Mouse (Mus musculus) thymus, adult 2 months (tissue): ENCODE measurements around the gene Eomes. TPM values are rescaled to one million over a fixed set of nuclear protein-coding genes. Genes with fewer than 3 reads are reported as not detected.

Experiments used
- DNase-seq: peaks from one replicate; pipeline ENCODE4 v3.0.0; 2021
- H3K27ac ChIP-seq: fragments of 200-500 bp; 2 replicates; pipeline ENCODE4 v1.5.1; 2012; ENCODE audit warnings: low read length, control low read depth; ENCODE audit not compliant: control insufficient read depth, insufficient read depth
- H3K27me3 ChIP-seq: fragments of 200-500 bp; 2 replicates; pipeline ENCODE4 v1.6.1; 2012; ENCODE audit warnings: mild to moderate bottlenecking, low read length, moderate library complexity, mixed read lengths; ENCODE audit not compliant: control insufficient read depth, insufficient read depth
- H3K36me3 ChIP-seq: fragments of 200-500 bp; 2 replicates; pipeline ENCODE4 v1.6.1; 2012; ENCODE audit warnings: mild to moderate bottlenecking, low read length, moderate library complexity; ENCODE audit not compliant: control insufficient read depth, insufficient read depth
- H3K4me1 ChIP-seq: fragments of 200-500 bp; replicated peaks from 2 replicates; pipeline ENCODE4 v1.6.1; 2012; ENCODE audit warnings: low read length; ENCODE audit not compliant: control insufficient read depth, insufficient read depth
- H3K4me3 ChIP-seq: fragments of 200-500 bp; 2 replicates; pipeline ENCODE4 v1.5.1; 2012; ENCODE audit warnings: mild to moderate bottlenecking, low read length, control low read depth, moderate library complexity; ENCODE audit not compliant: control insufficient read depth, insufficient read depth
- CTCF ChIP-seq: fragments of 200-500 bp; IDR thresholded peaks from 2 replicates; pipeline ENCODE4 v1.5.1; 2012; ENCODE audit warnings: mild to moderate bottlenecking, control low read depth, low read length, moderate library complexity, borderline replicate concordance; ENCODE audit not compliant: control insufficient read depth, poor library complexity, insufficient read depth; ENCODE audit errors: extremely low read depth
- POLR2A ChIP-seq: fragments of 200-500 bp; IDR thresholded peaks from 2 replicates; pipeline ENCODE4 v1.6.1; 2012; ENCODE audit warnings: mild to moderate bottlenecking, low read length, control low read depth, moderate library complexity; ENCODE audit not compliant: control insufficient read depth, poor library complexity, insufficient read depth; ENCODE audit errors: extremely low read depth
- WGBS: fragments of 180-500 bp; shearing (Covaris S2); methylation state at CpG from one replicate; pipeline ENCODE4 v1.1.7; 2018; 5-methylcytosine and 5-hydroxymethylcytosine counted together
- polyA plus RNA-seq: library from polyadenylated mRNA; depleted of rRNA; stranded (reverse); fragments of >200 nt; gene quantifications from 2 replicates; pipeline ENCODE4 v1.2.3, GENCODE M21; 2012

Eomes gene
- polyA plus RNA-seq, 1 experiment: 0.78 TPM

GRCm38 (mm10) chr9:118491195-118491594 is 13.2 kb downstream of the Eomes start:
- H3K4me1 ChIP-seq: peaks cover 11% of the 10 kb centered on the region
- WGBS: 74% methylated on average over 4 of the region's 4 CpGs
- H3K27ac ChIP-seq: no peak overlapping the region
- no peak overlapping the region for H3K4me3 ChIP-seq
- no peaks in the 10 kb centered on the region for H3K36me3 ChIP-seq
- no peak for TF ChIP-seq POLR2A
- TF ChIP-seq CTCF: no peak
- no peak for DNase-seq
- peaks cover 13% of the 10 kb centered on the region for H3K27me3 ChIP-seq

- Histone ChIP-seq H3K36me3 (no peaks in the 10 kb centered on the region), H3K4me3 (no peak overlapping the region), H3K27me3 (peaks cover under 1% of the 10 kb centered on the region; the same call in 1 of the 2 replicates), H3K4me1 (peaks cover 7% of the 10 kb centered on the region), H3K27ac (no peak overlapping the region)
- TF ChIP-seq CTCF (no peak), POLR2A (no peak)
- 87% methylated on average over 8 of the region's 8 CpGs for WGBS
- no peak for DNase-seq
Observed at GRCm38 (mm10) chr9:118492932-118493698, 15.1 kb downstream of the Eomes start.

DNA sequence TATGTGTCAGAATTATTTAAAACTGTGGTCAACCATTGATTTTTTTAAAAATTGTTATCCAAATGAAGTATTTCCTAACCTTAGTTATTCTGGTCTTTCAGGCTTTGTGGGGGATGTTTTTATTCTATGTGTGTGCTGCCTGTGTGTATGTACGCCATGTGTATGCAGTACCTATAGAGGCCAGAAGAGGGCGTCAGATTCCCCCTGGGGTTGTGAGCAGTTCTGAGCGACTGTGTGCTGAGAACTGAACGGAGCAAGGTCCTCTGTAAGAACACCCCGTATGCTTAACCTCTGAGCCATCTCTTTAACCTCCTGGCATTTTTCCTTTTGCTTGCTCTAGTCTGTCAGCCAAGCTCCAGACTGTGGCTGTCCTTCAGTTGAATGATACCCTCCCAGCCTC is 16.1 kb downstream of the Eomes start:
- WGBS: 93% methylated on average over 5 of the region's 5 CpGs
- Histone ChIP-seq H3K4me3 (no peak overlapping the region), H3K36me3 (no peaks in the 10 kb centered on the region), H3K27ac (no peak overlapping the region), H3K4me1 (peaks cover 3% of the 10 kb centered on the region), H3K27me3 (no peaks in the 10 kb centered on the region)
- no peak for TF ChIP-seq POLR2A
- no peak for TF ChIP-seq CTCF
- DNase-seq: no peak

DNA sequence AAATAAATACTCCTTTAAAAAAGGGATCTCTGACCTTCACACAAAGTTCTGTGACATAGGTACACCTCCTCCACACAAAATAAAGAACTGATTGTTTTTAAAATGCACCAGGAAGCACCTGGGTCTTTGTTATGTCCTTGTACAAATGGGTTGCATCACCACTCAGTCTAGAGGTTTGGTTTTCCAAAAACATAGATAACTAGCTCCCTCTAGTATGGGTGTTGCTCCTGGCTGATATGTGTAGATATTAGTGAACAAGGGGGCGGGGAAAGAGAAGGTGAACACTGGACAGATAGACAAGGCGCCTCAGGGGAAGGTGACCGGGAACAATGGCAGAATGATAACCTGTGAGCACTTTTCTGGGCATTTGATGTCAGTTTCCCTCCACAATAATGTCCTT is 17.9 kb downstream of the Eomes start:
- Histone ChIP-seq H3K36me3 (no peaks in the 10 kb centered on the region), H3K27me3 (no peaks in the 10 kb centered on the region), H3K27ac (no peak overlapping the region), H3K4me3 (no peak overlapping the region), H3K4me1 (no peaks in the 10 kb centered on the region)
- DNase-seq: no peak
- TF ChIP-seq CTCF (no peak), POLR2A (no peak)
- 96% methylated on average over 3 of the region's 3 CpGs for WGBS

DNA sequence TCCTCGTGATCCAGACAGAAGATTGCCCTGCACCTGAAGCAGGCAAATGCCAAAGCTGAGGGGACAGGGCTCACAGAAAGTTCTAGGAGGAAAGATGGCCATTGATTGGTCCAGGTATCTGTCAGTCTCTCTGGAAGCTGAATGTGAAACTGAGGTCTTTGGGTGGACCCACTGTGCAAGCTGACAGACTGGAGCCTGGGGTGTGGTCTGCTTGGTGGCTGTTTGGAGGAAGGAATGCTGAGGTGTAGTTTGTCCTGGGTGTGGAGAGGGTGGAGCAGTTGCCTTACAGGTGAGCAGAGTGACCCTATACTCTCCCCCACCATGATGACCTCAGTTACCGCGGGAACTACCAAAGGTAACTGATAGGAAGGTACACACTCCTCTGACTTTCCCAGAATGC is 18.9 kb downstream of the Eomes start:
- TF ChIP-seq POLR2A (no peak), CTCF (no peak)
- 88% methylated on average over 3 of the region's 3 CpGs for WGBS
- H3K27ac ChIP-seq: no peak overlapping the region
- H3K4me1 ChIP-seq: no peaks in the 10 kb centered on the region
- H3K27me3 ChIP-seq: no peaks in the 10 kb centered on the region
- no peak for DNase-seq
- H3K36me3 ChIP-seq: no peaks in the 10 kb centered on the region
- no peak overlapping the region for H3K4me3 ChIP-seq

DNA sequence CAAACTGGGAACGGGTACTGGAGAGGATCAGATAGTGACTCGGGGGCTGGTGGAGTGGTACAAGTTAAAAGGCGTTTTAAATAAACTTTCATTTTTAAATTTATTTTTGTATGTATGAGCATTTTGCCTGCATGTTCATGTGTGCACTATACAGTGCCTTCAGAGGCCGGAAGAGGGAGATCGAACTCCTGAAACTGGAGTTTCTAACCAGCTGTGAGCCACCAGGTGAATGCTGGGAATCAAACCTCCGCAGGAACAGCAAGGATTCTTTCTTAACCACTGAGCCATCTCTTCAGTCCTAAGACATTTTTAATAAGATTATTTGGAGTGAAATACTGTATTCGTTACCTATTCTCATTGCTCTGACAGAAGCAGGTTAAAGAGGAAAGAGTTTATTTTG is 20.0 kb downstream of the Eomes start:
- WGBS: 80% methylated on average over 7 of the region's 7 CpGs
- Histone ChIP-seq H3K36me3 (no peaks in the 10 kb centered on the region), H3K27me3 (no peaks in the 10 kb centered on the region), H3K27ac (no peak overlapping the region), H3K4me1 (no peaks in the 10 kb centered on the region), H3K4me3 (no peak overlapping the region)
- no peak for TF ChIP-seq CTCF
- TF ChIP-seq POLR2A: no peak
- no peak for DNase-seq
